Comparison of ENCODE assay signal across 18 mouse cellular contexts in genomic region chr9:9872112-9873035, GRCm38 (mm10).
DNase-seq lines count a peak whose midpoint lies in the region; ATAC-seq and TF ChIP-seq lines count a peak whose summit lies in the region.
"Had no signal": no experiment of that assay in that cellular context is flagged by ENCODE, and none has a peak within 500 bp of the region (broad histone marks: within the 10 kb centered on the region; RNA-seq: fewer than 3 reads in every experiment).

No protein-coding gene starts in this region.

- no peak for DNase-seq in forebrain, embryonic 11.5 days (ENCODE audit: low spot score)
- no peak for DNase-seq in forebrain, postnatal 0 days
- DNase-seq in layer of hippocampus, adult 2 months (ENCODE audit: low spot score in 2 of 2) = no peak
- DNase-seq in adrenal gland, postnatal 10 days = no peak
- DNase-seq: adrenal gland, postnatal 25 days; cerebellum, adult 9-10 months; gastrocnemius, postnatal 25 days; heart, postnatal 10 days; kidney, adult 9 months; kidney, postnatal 4 days; lung, adult 18-20 months; lung, postnatal 4 days; thymus, adult 2 months had no signal

- no peaks in the 10 kb centered on the region for H3K9me3 ChIP-seq in forebrain, embryonic 11.5 days (ENCODE audit: control insufficient read depth, low read length)
- no peaks in the 10 kb centered on the region for H3K9me3 ChIP-seq in forebrain, postnatal 0 days (ENCODE audit: low read length)
- H3K9me3 ChIP-seq in midbrain, embryonic 12.5 days = no peaks in the 10 kb centered on the region
- H3K9me3 ChIP-seq in midbrain, embryonic 15.5 days = no peaks in the 10 kb centered on the region
- no peaks in the 10 kb centered on the region for H3K9me3 ChIP-seq in hindbrain, embryonic 12.5 days (replicated peaks)
- no peaks in the 10 kb centered on the region for H3K9me3 ChIP-seq in neural tube, embryonic 14.5 days (ENCODE audit: control insufficient read depth, low read length)

- WGBS in forebrain, embryonic 11.5 days = 28% methylated on average over 7 of the region's 7 CpGs
- whole genome bisulfite sequencing in forebrain, postnatal 0 days = 33% methylated on average over 7 of the region's 7 CpGs
- WGBS in midbrain, embryonic 12.5 days = 25% methylated on average over 7 of the region's 7 CpGs
- 27% methylated on average over 7 of the region's 7 CpGs for WGBS in midbrain, embryonic 15.5 days
- 30% methylated on average over 7 of the region's 7 CpGs for WGBS in hindbrain, embryonic 12.5 days
- WGBS in neural tube, embryonic 14.5 days = 31% methylated on average over 7 of the region's 7 CpGs

- H3K4me2 ChIP-seq in forebrain, embryonic 11.5 days (ENCODE audit: low read depth, low read length, severe bottlenecking) = no peak overlapping the region
- H3K4me2 ChIP-seq in forebrain, postnatal 0 days (ENCODE audit: low read depth) = no peak overlapping the region
- H3K4me2 ChIP-seq in midbrain, embryonic 12.5 days (replicated peaks) = no peak overlapping the region
- no peak overlapping the region for H3K4me2 ChIP-seq in midbrain, embryonic 15.5 days
- H3K4me2 ChIP-seq in hindbrain, embryonic 12.5 days (replicated peaks) = no peak overlapping the region
- no peak overlapping the region for H3K4me2 ChIP-seq in neural tube, embryonic 14.5 days (ENCODE audit: low read depth, low read length)

- H3K36me3 ChIP-seq in forebrain, embryonic 11.5 days (ENCODE audit: control insufficient read depth, insufficient read depth, low read length) = no peaks in the 10 kb centered on the region
- H3K36me3 ChIP-seq in forebrain, postnatal 0 days (ENCODE audit: insufficient read depth) = no peaks in the 10 kb centered on the region
- H3K36me3 ChIP-seq in midbrain, embryonic 12.5 days = no peaks in the 10 kb centered on the region
- H3K36me3 ChIP-seq in midbrain, embryonic 15.5 days (replicated peaks) = no peaks in the 10 kb centered on the region
- no peaks in the 10 kb centered on the region for H3K36me3 ChIP-seq in hindbrain, embryonic 12.5 days
- H3K36me3 ChIP-seq in neural tube, embryonic 14.5 days (ENCODE audit: control insufficient read depth, insufficient read depth, low read length) = no peaks in the 10 kb centered on the region

- no peak overlapping the region for H3K27ac ChIP-seq in forebrain, embryonic 11.5 days (ENCODE audit: low read depth, low read length)
- H3K27ac ChIP-seq in forebrain, postnatal 0 days (ENCODE audit: low read depth, low read length) = no peak overlapping the region
- no peak overlapping the region for H3K27ac ChIP-seq in midbrain, embryonic 12.5 days (replicated peaks)
- no peak overlapping the region for H3K27ac ChIP-seq in midbrain, embryonic 15.5 days
- no peak overlapping the region for H3K27ac ChIP-seq in hindbrain, embryonic 12.5 days
- no peak overlapping the region for H3K27ac ChIP-seq in neural tube, embryonic 14.5 days (ENCODE audit: low read depth, low read length)
- no peak overlapping the region for H3K27ac ChIP-seq in layer of hippocampus, adult 2 months

- no peak overlapping the region for H3K4me3 ChIP-seq in forebrain, embryonic 11.5 days (ENCODE audit: low read depth, low read length)
- H3K4me3 ChIP-seq in forebrain, postnatal 0 days (ENCODE audit: low read depth, low read length) = no peak overlapping the region
- no peak overlapping the region for H3K4me3 ChIP-seq in midbrain, embryonic 12.5 days
- no peak overlapping the region for H3K4me3 ChIP-seq in midbrain, embryonic 15.5 days
- no peak overlapping the region for H3K4me3 ChIP-seq in hindbrain, embryonic 12.5 days
- no peak overlapping the region for H3K4me3 ChIP-seq in neural tube, embryonic 14.5 days (ENCODE audit: low read depth, low read length)
- no peak overlapping the region for H3K4me3 ChIP-seq in layer of hippocampus, adult 2 months

- H3K27me3 ChIP-seq in forebrain, embryonic 11.5 days (ENCODE audit: control insufficient read depth, insufficient read depth, low read length) = no peaks in the 10 kb centered on the region
- H3K27me3 ChIP-seq in forebrain, postnatal 0 days (ENCODE audit: insufficient read depth, low read length) = no peaks in the 10 kb centered on the region
- no peaks in the 10 kb centered on the region for H3K27me3 ChIP-seq in midbrain, embryonic 12.5 days
- H3K27me3 ChIP-seq in midbrain, embryonic 15.5 days (replicated peaks) = no peaks in the 10 kb centered on the region
- H3K27me3 ChIP-seq in hindbrain, embryonic 12.5 days = no peaks in the 10 kb centered on the region
- H3K27me3 ChIP-seq in neural tube, embryonic 14.5 days (ENCODE audit: control insufficient read depth, insufficient read depth, low read length) = no peaks in the 10 kb centered on the region

- ATAC-seq in forebrain, embryonic 11.5 days (replicated peaks; ENCODE audit: low FRiP score) = peak; percentile 72
- ATAC-seq in forebrain, postnatal 0 days = no peak
- ATAC-seq in midbrain, embryonic 12.5 days (ENCODE audit: low FRiP score, low read depth) = peak; percentile 82
- ATAC-seq in midbrain, embryonic 15.5 days (replicated peaks) = no peak
- ATAC-seq in hindbrain, embryonic 12.5 days (ENCODE audit: low FRiP score) = peak; percentile 83
- ATAC-seq in neural tube, embryonic 14.5 days (ENCODE audit: low read depth) = peak; percentile 82
- ATAC-seq: inflammation-experienced regulatory T-cells, adult 6 months had no signal

- H3K9ac ChIP-seq in forebrain, embryonic 11.5 days (ENCODE audit: low read length) = no peak overlapping the region; the same call in 1 of the 2 replicates
- no peak overlapping the region for H3K9ac ChIP-seq in forebrain, postnatal 0 days
- H3K9ac ChIP-seq in midbrain, embryonic 12.5 days (replicated peaks) = no peak overlapping the region
- H3K9ac ChIP-seq in midbrain, embryonic 15.5 days = no peak overlapping the region
- H3K9ac ChIP-seq in hindbrain, embryonic 12.5 days = no peak overlapping the region
- no peak overlapping the region for H3K9ac ChIP-seq in neural tube, embryonic 14.5 days (replicated peaks; ENCODE audit: low read depth, low read length)

- TF ChIP-seq CTCF in forebrain, postnatal 0 days (IDR thresholded peaks at IDR 0.05; ENCODE audit: low read depth) = no peak
- TF ChIP-seq CTCF in layer of hippocampus, adult 2 months (conservative IDR thresholded peaks at IDR 0.05) = no peak

- H3K4me1 ChIP-seq in forebrain, embryonic 11.5 days (replicated peaks; ENCODE audit: control insufficient read depth, insufficient read depth, low read length) = no peaks in the 10 kb centered on the region
- no peaks in the 10 kb centered on the region for H3K4me1 ChIP-seq in forebrain, postnatal 0 days (ENCODE audit: insufficient read depth)
- 0 out of 2 replicates have a peak, but pooled peaks cover 4% of the 10 kb centered on the region for H3K4me1 ChIP-seq in midbrain, embryonic 12.5 days
- no peaks in the 10 kb centered on the region for H3K4me1 ChIP-seq in midbrain, embryonic 15.5 days
- H3K4me1 ChIP-seq in hindbrain, embryonic 12.5 days = no peaks in the 10 kb centered on the region
- 0 out of 2 replicates have a peak, but pooled peaks cover 2% of the 10 kb centered on the region for H3K4me1 ChIP-seq in neural tube, embryonic 14.5 days (ENCODE audit: control insufficient read depth, insufficient read depth, low read length)

Comparison
In these comparisons a context has a peak if more than half of its experiments do, and no peak if none do; other contexts are left out.
1. ATAC-seq: peak in forebrain, embryonic 11.5 days (single experiment), midbrain, embryonic 12.5 days (single experiment), hindbrain, embryonic 12.5 days (single experiment) and neural tube, embryonic 14.5 days (single experiment); none in forebrain, postnatal 0 days (single experiment) and midbrain, embryonic 15.5 days (single experiment).